Mouse (Mus musculus) brain, embryonic 14.5 days (tissue): ENCODE results near the gene Tbx3. TPM values are rescaled to one million over a fixed set of nuclear protein-coding genes. Genes with fewer than 3 reads are reported as not detected.

Experiments used
- DNase-seq: peaks from one replicate; pipeline ENCODE4 v3.0.0-alpha.2; 2011; ENCODE audit warnings: low read depth
- CTCF ChIP-seq: fragments of 200-500 bp; IDR thresholded peaks from 2 replicates; pipeline ENCODE4 v1.5.1; 2012; ENCODE audit warnings: inconsistent platforms, mild to moderate bottlenecking, moderate library complexity, borderline replicate concordance; ENCODE audit not compliant: insufficient read depth, insufficient read length; ENCODE audit errors: extremely low read depth
- POLR2A ChIP-seq: fragments of 200-500 bp; IDR thresholded peaks from 2 replicates; pipeline ENCODE4 v1.6.1; 2012; ENCODE audit warnings: mild to moderate bottlenecking, inconsistent platforms, borderline replicate concordance; ENCODE audit not compliant: poor library complexity, insufficient read depth, insufficient read length, severe bottlenecking; ENCODE audit errors: extremely low read depth
- polyA plus RNA-seq: library from polyadenylated mRNA; depleted of rRNA; stranded (reverse); fragments of >200 nt; gene quantifications from 2 replicates; pipeline ENCODE4 v1.2.3, GENCODE M21; 2012; rRNA removed

The Tbx3 gene
- polyA plus RNA-seq, 1 experiment: 3.0 TPM

- no peak for DNase-seq
- no peak for TF ChIP-seq CTCF
- no peak for TF ChIP-seq POLR2A
These were observed 62.5 kb downstream of the Tbx3 start for GRCm38 (mm10) chr5:119732978-119733377.

Other genes with a start within 250 kb of the Tbx3 start
- 0.05 and 0.10 TPM in 2 replicates for gene Tbx5, start 162.0 kb downstream of the Tbx3 start, polyA plus RNA-seq